Mouse (Mus musculus) thymus, adult 2 months (tissue): ENCODE results near the gene Gm20425. TPM values are rescaled to one million over a fixed set of nuclear protein-coding genes. Genes with fewer than 3 reads are reported as not detected.

ENCODE experiments used
- DNase-seq: peaks from one replicate; pipeline ENCODE4 v3.0.0; 2021
- H3K27ac ChIP-seq: fragments of 200-500 bp; 2 replicates; pipeline ENCODE4 v1.5.1; 2012; ENCODE audit warnings: low read length, control low read depth; ENCODE audit not compliant: control insufficient read depth, insufficient read depth
- H3K27me3 ChIP-seq: fragments of 200-500 bp; 2 replicates; pipeline ENCODE4 v1.6.1; 2012; ENCODE audit warnings: mild to moderate bottlenecking, low read length, moderate library complexity, mixed read lengths; ENCODE audit not compliant: control insufficient read depth, insufficient read depth
- H3K36me3 ChIP-seq: fragments of 200-500 bp; 2 replicates; pipeline ENCODE4 v1.6.1; 2012; ENCODE audit warnings: mild to moderate bottlenecking, low read length, moderate library complexity; ENCODE audit not compliant: control insufficient read depth, insufficient read depth
- H3K4me1 ChIP-seq: fragments of 200-500 bp; replicated peaks from 2 replicates; pipeline ENCODE4 v1.6.1; 2012; ENCODE audit warnings: low read length; ENCODE audit not compliant: control insufficient read depth, insufficient read depth
- H3K4me3 ChIP-seq: fragments of 200-500 bp; 2 replicates; pipeline ENCODE4 v1.5.1; 2012; ENCODE audit warnings: mild to moderate bottlenecking, low read length, control low read depth, moderate library complexity; ENCODE audit not compliant: control insufficient read depth, insufficient read depth
- CTCF ChIP-seq: fragments of 200-500 bp; IDR thresholded peaks from 2 replicates; pipeline ENCODE4 v1.5.1; 2012; ENCODE audit warnings: mild to moderate bottlenecking, control low read depth, low read length, moderate library complexity, borderline replicate concordance; ENCODE audit not compliant: control insufficient read depth, poor library complexity, insufficient read depth; ENCODE audit errors: extremely low read depth
- POLR2A ChIP-seq: fragments of 200-500 bp; IDR thresholded peaks from 2 replicates; pipeline ENCODE4 v1.6.1; 2012; ENCODE audit warnings: mild to moderate bottlenecking, low read length, control low read depth, moderate library complexity; ENCODE audit not compliant: control insufficient read depth, poor library complexity, insufficient read depth; ENCODE audit errors: extremely low read depth
- WGBS: fragments of 180-500 bp; shearing (Covaris S2); methylation state at CpG from one replicate; pipeline ENCODE4 v1.1.7; 2018; 5-methylcytosine and 5-hydroxymethylcytosine counted together
- polyA plus RNA-seq: library from polyadenylated mRNA; depleted of rRNA; stranded (reverse); fragments of >200 nt; gene quantifications from 2 replicates; pipeline ENCODE4 v1.2.3, GENCODE M21; 2012

The Gm20425 gene
- polyA plus RNA-seq, 1 experiment: not detected

DNA sequence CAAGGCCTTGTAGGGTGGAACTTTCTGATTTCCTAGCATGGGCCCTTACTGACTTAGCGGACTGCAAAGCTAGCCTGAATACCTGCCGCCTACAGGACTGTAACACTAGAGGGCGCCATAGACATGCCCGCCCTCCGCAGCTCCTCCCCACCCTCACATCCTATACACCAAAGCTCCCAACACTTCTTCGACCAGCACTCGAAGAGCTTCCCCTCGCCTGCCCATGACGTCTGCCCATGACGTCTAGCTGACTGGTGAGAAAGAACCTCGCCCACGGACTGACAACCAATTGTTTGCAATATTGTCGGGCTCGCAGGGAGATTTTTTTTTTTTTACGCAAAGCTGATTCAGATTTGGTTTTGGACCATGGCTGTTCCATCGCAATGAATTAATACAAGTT lies 22.3 kb downstream of the Gm20425 start:
- 12% methylated on average over 16 of the region's 16 CpGs for WGBS
- DNase-seq: peak; percentile 69
- Histone ChIP-seq H3K4me3 (no peak overlapping the region), H3K4me1 (no peaks in the 10 kb centered on the region), H3K36me3 (no peaks in the 10 kb centered on the region), H3K27ac (no peak overlapping the region), H3K27me3 (no peaks in the 10 kb centered on the region)
- TF ChIP-seq POLR2A (no peak), CTCF (peak; percentile 82; the same call in 1 of the 2 replicates)

- H3K27me3 ChIP-seq: no peaks in the 10 kb centered on the region
- H3K4me3 ChIP-seq: no peak overlapping the region
- no peak for DNase-seq
- no peaks in the 10 kb centered on the region for H3K4me1 ChIP-seq
- WGBS: 89% methylated on average over 5 of the region's 5 CpGs
- TF ChIP-seq POLR2A (no peak), CTCF (no peak)
- H3K36me3 ChIP-seq: no peaks in the 10 kb centered on the region
- H3K27ac ChIP-seq: no peak overlapping the region
Observed at GRCm38 (mm10) chr9:103205786-103206185, 24.3 kb downstream of the Gm20425 start.

DNA sequence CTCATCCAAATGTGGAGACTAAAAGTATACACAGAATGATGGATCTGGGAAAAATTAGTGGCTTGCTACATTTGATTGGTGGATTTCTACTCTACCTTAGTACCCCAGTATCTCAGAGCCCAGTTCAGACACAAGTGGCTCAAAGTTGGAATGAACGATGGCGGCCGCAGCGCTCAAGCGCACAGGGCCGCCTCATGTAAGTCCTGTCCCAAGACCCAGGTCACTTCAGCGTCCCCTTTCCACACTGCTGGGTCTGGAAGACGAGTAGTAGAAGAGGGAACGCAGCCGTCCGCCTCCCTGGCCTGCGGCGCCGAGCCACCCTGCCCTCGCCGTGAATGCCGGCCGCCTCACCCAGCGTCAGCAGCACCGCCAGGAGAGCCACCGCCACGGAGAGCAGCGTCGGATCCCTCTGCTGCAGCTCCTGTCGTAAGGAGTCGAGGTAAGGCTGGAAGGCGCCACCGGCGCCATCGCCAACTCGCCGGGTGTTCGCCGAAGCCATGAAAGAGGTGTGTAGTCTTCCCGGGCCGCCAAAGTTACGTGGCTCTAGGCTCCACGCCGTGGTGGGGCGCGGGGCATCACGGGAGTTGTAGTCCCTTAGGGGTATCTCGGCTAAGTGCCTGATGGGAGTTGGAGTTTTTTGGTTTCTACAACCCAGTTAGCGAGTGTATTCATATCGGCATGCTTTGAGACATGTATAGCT lies 28.4 kb downstream of the Gm20425 start, which contains the start of gene Srprb:
Gene Srprb, minus strand, starts transcription at position 577 of the 700 bp plus-strand sequence.
- under 1% methylated on average over 44 of the region's 45 CpGs for WGBS

GRCm38 (mm10) chr9:103188416-103188815 lies 41.7 kb downstream of the Gm20425 start:
- WGBS: 98% methylated on average over 4 of the region's 4 CpGs

More for the DNA sequence above, 28.4 kb downstream of the Gm20425 start, which contains the start of gene Srprb:
- Histone ChIP-seq H3K27ac (no peak within 1 kb of the TSS), H3K36me3 (peaks cover 14% of the 10 kb centered on the region), H3K27me3 (no peaks in the 10 kb centered on the region), H3K4me3 (peak within 1 kb of the TSS; percentile 98), H3K4me1 (no peaks in the 10 kb centered on the region)
- 0 out of 2 replicates have a peak, but pooled peaks have one; percentile 50 for TF ChIP-seq POLR2A
- no peak for TF ChIP-seq CTCF
- peak; percentile 97 for DNase-seq

GRCm38 (mm10) chr9:103186747-103187146 lies 43.4 kb downstream of the Gm20425 start:
- no peak for DNase-seq
- WGBS: 90% methylated on average over 9 of the region's 9 CpGs
- no peak overlapping the region for H3K4me3 ChIP-seq

More at GRCm38 (mm10) chr9:103188416-103188815, 41.7 kb downstream of the Gm20425 start:
- no peak for DNase-seq
- H3K36me3 ChIP-seq: peaks cover 8% of the 10 kb centered on the region; the same call in 1 of the 2 replicates
- H3K27me3 ChIP-seq: no peaks in the 10 kb centered on the region
- no peak overlapping the region for H3K27ac ChIP-seq
- no peaks in the 10 kb centered on the region for H3K4me1 ChIP-seq
- no peak overlapping the region for H3K4me3 ChIP-seq
- TF ChIP-seq POLR2A (no peak), CTCF (no peak)

GRCm38 (mm10) chr9:103185946-103186345 lies 44.2 kb downstream of the Gm20425 start:
- H3K36me3 ChIP-seq: peaks cover 8% of the 10 kb centered on the region; the same call in 1 of the 2 replicates
- TF ChIP-seq CTCF: no peak
- no peak for TF ChIP-seq POLR2A
- no peaks in the 10 kb centered on the region for H3K27me3 ChIP-seq
- H3K27ac ChIP-seq: no peak overlapping the region
- H3K4me3 ChIP-seq: no peak overlapping the region
- no peak for DNase-seq
- WGBS: 96% methylated on average over 8 of the region's 8 CpGs
- H3K4me1 ChIP-seq: 0 out of 2 replicates have a peak, but pooled peaks cover under 1% of the 10 kb centered on the region

More at GRCm38 (mm10) chr9:103186747-103187146, 43.4 kb downstream of the Gm20425 start:
- no peak overlapping the region for H3K27ac ChIP-seq
- peaks cover 8% of the 10 kb centered on the region; the same call in 1 of the 2 replicates for H3K36me3 ChIP-seq
- no peaks in the 10 kb centered on the region for H3K4me1 ChIP-seq
- no peaks in the 10 kb centered on the region for H3K27me3 ChIP-seq
- no peak for TF ChIP-seq POLR2A
- TF ChIP-seq CTCF: no peak
